In the genomic region with DNA sequence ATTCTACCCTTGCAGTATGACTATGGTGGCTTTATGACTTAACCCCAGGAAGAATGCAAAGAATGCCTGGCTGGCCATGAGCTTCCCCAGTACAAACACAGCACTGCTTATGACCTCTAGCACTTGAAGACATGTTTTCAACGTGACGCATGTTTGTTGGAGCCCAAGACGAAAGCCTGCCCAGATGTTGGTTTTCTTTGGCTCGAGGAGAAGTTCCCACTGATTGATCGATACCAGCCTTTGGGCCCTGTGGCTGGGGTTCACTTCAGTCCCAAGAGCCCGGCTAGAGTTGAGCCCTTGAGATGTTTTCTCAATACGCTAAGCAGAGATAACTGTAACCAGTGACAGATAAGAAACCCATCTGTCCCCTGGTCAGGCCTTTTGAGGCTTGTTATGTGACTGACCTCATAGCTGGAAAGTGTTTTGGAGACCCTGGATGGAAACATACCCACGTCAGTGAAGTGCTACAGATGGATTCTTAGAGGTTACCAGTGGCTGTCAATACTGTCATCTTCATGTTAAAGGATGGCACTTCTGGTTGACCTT, we compare ENCODE assay signal across 12 mouse cellular contexts.
A peak's percentile ranks its signal among the peaks of the same experiment; 100 is the strongest.
DNase-seq lines count a peak whose midpoint lies in the region; ATAC-seq and TF ChIP-seq lines count a peak whose summit lies in the region.
"Had no signal": no experiment of that assay in that cellular context is flagged by ENCODE, and none has a peak within 500 bp of the region (broad histone marks: within the 10 kb centered on the region; RNA-seq: fewer than 3 reads in every experiment).

No protein-coding gene starts in this region.

- H3K4me2 ChIP-seq in heart, embryonic 15.5 days = no peak overlapping the region
- H3K4me2 ChIP-seq in hindbrain, embryonic 16.5 days (ENCODE audit: low read length) = no peak overlapping the region
- H3K4me2 ChIP-seq: forebrain, embryonic 15.5 days; hindbrain, embryonic 15.5 days; limb, embryonic 15.5 days; midbrain, embryonic 13.5 days had no signal

- TF ChIP-seq POLR2A in lung, adult 2 months (IDR thresholded peaks at IDR 0.05; ENCODE audit: borderline replicate concordance, extremely low read depth, low read depth, low read length) = no peak

- peak; percentile 61 for ATAC-seq in heart, embryonic 15.5 days (replicated peaks; ENCODE audit: insufficient number of reproducible peaks, insufficient read depth, low FRiP score, low read depth)
- no peak for ATAC-seq in hindbrain, embryonic 16.5 days
- ATAC-seq: forebrain, embryonic 15.5 days; midbrain, embryonic 13.5 days had no signal

- no peak overlapping the region for H3K4me3 ChIP-seq in heart, embryonic 15.5 days
- H3K4me3 ChIP-seq in lung, adult 2 months (replicated peaks; ENCODE audit: extremely low read depth, low read depth, low read length) = no peak overlapping the region
- no peak overlapping the region for H3K4me3 ChIP-seq in hindbrain, embryonic 16.5 days (ENCODE audit: low read length)
- H3K4me3 ChIP-seq: forebrain, embryonic 15.5 days; hindbrain, embryonic 15.5 days; limb, embryonic 15.5 days; midbrain, embryonic 13.5 days had no signal

- peak; percentile 26 for DNase-seq in 3T3-L1 (ENCODE audit: low read depth, low spot score)
- DNase-seq in adrenal gland, postnatal 36 days = peak; percentile 26 to 28
- peak; percentile 35 for DNase-seq in lung, adult 2 months
- no peak for DNase-seq in spleen, adult 18-20 months
- no peak for DNase-seq in right cerebral cortex, adult 18-20 months
- DNase-seq: thymus, postnatal 36 days had no signal

- H3K9me3 ChIP-seq in heart, embryonic 15.5 days (replicated peaks) = no peaks in the 10 kb centered on the region
- no peaks in the 10 kb centered on the region for H3K9me3 ChIP-seq in hindbrain, embryonic 16.5 days (ENCODE audit: control insufficient read depth, low read length)
- H3K9me3 ChIP-seq: forebrain, embryonic 15.5 days; hindbrain, embryonic 15.5 days; limb, embryonic 15.5 days; midbrain, embryonic 13.5 days had no signal

- H3K27me3 ChIP-seq in heart, embryonic 15.5 days = no peaks in the 10 kb centered on the region
- H3K27me3 ChIP-seq in hindbrain, embryonic 16.5 days (replicated peaks; ENCODE audit: control insufficient read depth, insufficient read depth, low read length) = no peaks in the 10 kb centered on the region
- H3K27me3 ChIP-seq: forebrain, embryonic 15.5 days; hindbrain, embryonic 15.5 days; limb, embryonic 15.5 days; midbrain, embryonic 13.5 days had no signal

- H3K4me1 ChIP-seq in heart, embryonic 15.5 days (replicated peaks) = peaks cover 23% of the 10 kb centered on the region
- peaks cover 5% of the 10 kb centered on the region for H3K4me1 ChIP-seq in lung, adult 2 months (ENCODE audit: control insufficient read depth, insufficient read depth, low read length)
- no peaks in the 10 kb centered on the region for H3K4me1 ChIP-seq in hindbrain, embryonic 16.5 days (ENCODE audit: control insufficient read depth, insufficient read depth, low read depth, low read length)
- H3K4me1 ChIP-seq: hindbrain, embryonic 15.5 days; midbrain, embryonic 13.5 days had no signal

- no peak overlapping the region for H3K9ac ChIP-seq in heart, embryonic 15.5 days
- no peak overlapping the region for H3K9ac ChIP-seq in hindbrain, embryonic 16.5 days (ENCODE audit: low read depth, low read length)
- H3K9ac ChIP-seq: forebrain, embryonic 15.5 days; hindbrain, embryonic 15.5 days; limb, embryonic 15.5 days; midbrain, embryonic 13.5 days had no signal

- peak overlapping the region; percentile 52 for H3K27ac ChIP-seq in heart, embryonic 15.5 days
- no peak overlapping the region for H3K27ac ChIP-seq in hindbrain, embryonic 16.5 days (ENCODE audit: low read depth, low read length)
- H3K27ac ChIP-seq: forebrain, embryonic 15.5 days; hindbrain, embryonic 15.5 days; limb, embryonic 15.5 days; midbrain, embryonic 13.5 days had no signal

- 18% methylated on average over 8 of the region's 8 CpGs for WGBS in heart, embryonic 15.5 days
- WGBS in lung, adult 2 months = 42% methylated on average over 8 of the region's 8 CpGs
- 85% methylated on average over 8 of the region's 8 CpGs for WGBS in hindbrain, embryonic 16.5 days

- H3K36me3 ChIP-seq in heart, embryonic 15.5 days = no peaks in the 10 kb centered on the region
- no peaks in the 10 kb centered on the region for H3K36me3 ChIP-seq in hindbrain, embryonic 16.5 days (ENCODE audit: control insufficient read depth, insufficient read depth, low read length)
- H3K36me3 ChIP-seq: hindbrain, embryonic 15.5 days; limb, embryonic 15.5 days; midbrain, embryonic 13.5 days had no signal

- TF ChIP-seq CTCF in lung, adult 2 months (IDR thresholded peaks at IDR 0.05; ENCODE audit: insufficient read depth, low read length) = no peak

Comparison
In these comparisons a context has a peak if more than half of its experiments do, and no peak if none do; other contexts are left out.
1. DNase-seq: peak in 3T3-L1 (single experiment), adrenal gland, postnatal 36 days (2 of 2) and lung, adult 2 months (single experiment); none in spleen, adult 18-20 months (0 of 2) and right cerebral cortex, adult 18-20 months (single experiment).